Mouse (Mus musculus) adrenal gland (tissue): ENCODE data around the gene Tmem123.

Experiments
- intact Hi-C: fragments of 180-260 bp; cut with DNase I; formaldehyde crosslinking; loops from one replicate; pipeline ENCODE4 v1.15.1; 2025
- microRNA-seq, 2 experiments: library from miRNA; unstranded; fragments of <30 nt; microRNA quantifications; one replicate each; pipeline ENCODE4; 2019

Gene Tmem123

GRCm38 (mm10) chr9:7805101-7805506 lies 41.3 kb downstream of the Tmem123 start:
- intact Hi-C loops = no loop called here

GRCm38 (mm10) chr9:7822758-7823157 lies 58.9 kb downstream of the Tmem123 start:
- intact Hi-C loops = no loop called here

DNA sequence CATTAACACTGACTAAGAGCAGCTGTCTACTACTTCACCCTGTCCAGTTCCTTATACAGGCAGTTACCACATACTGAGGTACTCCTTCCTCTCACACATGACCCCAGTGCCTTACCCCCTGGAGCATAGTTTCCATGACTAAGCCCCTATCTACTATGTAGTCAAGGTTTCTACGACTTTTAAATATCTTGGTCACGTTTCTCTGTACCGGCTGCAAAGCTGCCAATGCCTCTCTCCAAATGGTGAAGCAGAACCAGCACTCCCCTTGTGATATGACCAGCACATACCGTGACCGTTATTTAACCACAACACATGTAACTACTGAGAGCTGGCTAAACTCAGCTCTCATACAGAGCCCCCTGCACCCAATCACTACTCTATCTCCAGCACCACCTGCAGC lies 61.1 kb downstream of the Tmem123 start:
- intact Hi-C loops = no loop called here

DNA sequence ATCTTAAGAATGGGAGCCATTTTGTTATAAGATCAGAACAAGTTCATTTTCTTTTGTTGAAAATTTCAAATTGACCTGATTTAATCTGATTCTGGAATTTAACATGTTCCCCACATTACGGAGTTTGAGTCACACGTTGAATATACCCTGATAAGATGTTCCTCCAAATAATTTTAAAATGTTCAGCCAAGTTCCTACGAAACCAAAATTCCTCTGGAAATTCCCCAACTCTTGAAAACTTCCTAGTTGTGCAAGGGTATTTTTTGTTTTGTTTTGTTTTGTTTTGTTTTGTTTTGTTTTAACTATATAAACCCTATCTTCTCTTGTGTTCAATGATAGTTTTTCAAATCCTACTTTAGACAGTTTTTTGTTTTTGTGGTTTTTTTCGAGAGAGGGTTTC lies 64.9 kb downstream of the Tmem123 start:
- intact Hi-C loops = no loop called here

- intact Hi-C loops = loop anchor here (10.0 kb wide), 2 partner anchors 65 kb away; partner anchors contain the start of gene Tmem123
These were observed 66.0 kb downstream of the Tmem123 start for GRCm38 (mm10) chr9:7829531-7830528.

GRCm38 (mm10) chr9:7833421-7833820 lies 69.6 kb downstream of the Tmem123 start:
- intact Hi-C loops = loop anchor here (10.0 kb wide), 2 partner anchors 61 to 69 kb away; partner anchors contain the start of gene Tmem123

GRCm38 (mm10) chr9:7835302-7835701 lies 71.5 kb downstream of the Tmem123 start:
- intact Hi-C loops = loop anchor here (10.0 kb wide), 2 partner anchors 59 to 71 kb away; partner anchors contain the start of gene Tmem123

- intact Hi-C loops = loop anchor here (10.0 kb wide), 2 partner anchors 58 to 72 kb away; partner anchors contain the start of gene Tmem123
These were observed 72.5 kb downstream of the Tmem123 start for GRCm38 (mm10) chr9:7836331-7836730.

- intact Hi-C loops = loop anchor here (10.0 kb wide), 2 partner anchors 58 to 72 kb away; partner anchors contain the start of gene Tmem123
These were observed 73.3 kb downstream of the Tmem123 start, which contains the start of gene Birc2 for GRCm38 (mm10) chr9:7836905-7837805. Gene Birc2 (minus strand): TSS chr9:7837064.

DNA sequence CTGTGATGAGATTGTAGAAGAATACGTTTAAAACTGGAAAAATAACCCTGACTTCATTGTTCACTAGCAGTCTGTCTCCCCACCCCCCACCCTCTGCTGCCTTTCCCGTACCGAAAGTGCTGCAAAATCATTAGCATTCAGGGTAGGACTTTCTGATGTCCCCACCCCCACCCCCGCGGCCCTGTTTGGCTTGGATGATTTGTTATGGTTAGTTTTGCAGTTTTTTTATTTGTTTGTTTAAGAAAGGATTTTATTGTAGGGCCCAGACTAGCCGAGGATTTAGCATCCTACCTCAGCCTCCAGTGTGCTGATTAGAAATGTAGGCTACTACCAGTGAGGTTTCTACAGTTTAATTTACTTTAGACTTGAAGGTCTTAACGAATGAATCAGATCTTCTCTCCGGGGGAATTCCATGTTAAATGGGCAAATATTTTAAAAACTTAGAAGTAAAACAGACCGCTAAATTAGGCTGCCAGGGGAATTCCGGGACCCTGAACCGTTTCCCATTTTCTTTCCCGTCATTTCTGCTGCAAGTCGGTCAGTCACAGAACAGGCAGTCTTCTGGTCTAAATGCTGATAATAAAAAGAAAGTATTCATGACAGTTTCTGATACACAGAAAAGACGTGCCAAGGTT lies 74.1 kb downstream of the Tmem123 start:
- intact Hi-C loops = loop anchor here (10.0 kb wide), 2 partner anchors 57 to 73 kb away; partner anchors contain the start of gene Tmem123

DNA sequence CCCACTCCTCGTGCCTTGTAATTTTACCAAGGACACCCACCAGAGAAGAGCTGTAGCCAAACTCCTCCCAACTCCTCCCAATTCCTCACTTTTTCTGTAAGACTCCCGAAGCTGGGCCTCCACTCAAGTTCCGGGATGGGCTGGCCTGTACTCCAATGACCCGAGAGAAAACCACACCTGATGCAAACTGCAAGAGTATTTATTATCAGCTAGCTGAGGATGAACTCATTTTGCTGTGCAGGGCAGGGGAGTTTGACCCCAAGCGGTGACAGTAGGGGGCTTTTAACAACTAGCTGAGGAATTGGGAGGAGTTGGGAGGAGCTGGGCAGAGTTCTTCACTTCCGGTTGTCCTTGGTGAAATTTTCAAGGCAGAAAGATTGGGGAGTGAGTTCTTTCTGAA lies 77.4 kb downstream of the Tmem123 start:
- intact Hi-C loops = no loop called here

Small RNA genes within 50 kb of the gene (microRNA-seq; reads per million reads assigned to microRNA genes)
- 0.25 to 0.57 reads per million in 2 experiments for gene Mir5618
